14 mouse cellular contexts compared by ENCODE assay signal in genomic region chr12:84620975-84621374, GRCm38 (mm10). TPM values are rescaled to one million over a fixed set of nuclear protein-coding genes. Genes with fewer than 3 reads are reported as not detected.
A peak's percentile ranks its signal among the peaks of the same experiment; 100 is the strongest.
DNase-seq lines count a peak whose midpoint lies in the region; ATAC-seq and TF ChIP-seq lines count a peak whose summit lies in the region.
"Had no signal": no experiment of that assay in that cellular context is flagged by ENCODE, and none has a peak within 500 bp of the region (broad histone marks: within the 10 kb centered on the region; RNA-seq: fewer than 3 reads in every experiment).

No protein-coding gene starts in this region.

- H3K27me3 ChIP-seq in kidney, postnatal 0 days (ENCODE audit: insufficient read depth, low read length) = peaks cover 5% of the 10 kb centered on the region; the same call in 1 of the 2 replicates
- no peaks in the 10 kb centered on the region; the same call in 1 of the 2 replicates for H3K27me3 ChIP-seq in intestine, embryonic 16.5 days (replicated peaks; ENCODE audit: control insufficient read depth, insufficient read depth, low read length)

- no peak overlapping the region for H3K27ac ChIP-seq in kidney, postnatal 0 days
- no peak overlapping the region for H3K27ac ChIP-seq in intestine, embryonic 16.5 days (ENCODE audit: low read length)
- H3K27ac ChIP-seq: stomach, embryonic 15.5 days had no signal

- no peak overlapping the region for H3K9ac ChIP-seq in kidney, postnatal 0 days (ENCODE audit: low read depth, low read length)
- no peak overlapping the region for H3K9ac ChIP-seq in intestine, embryonic 16.5 days (ENCODE audit: low read depth, low read length)
- H3K9ac ChIP-seq: stomach, embryonic 15.5 days had no signal

- peak; percentile 13 for DNase-seq in CD4-positive, CD25-positive, alpha-beta regulatory T cell, adult 2 months (ENCODE audit: low read depth, low spot score)
- DNase-seq in kidney, postnatal 0 days (ENCODE audit: low spot score) = peak; percentile 64
- DNase-seq in kidney, postnatal 25 days = no peak
- peak; percentile 49 for DNase-seq in MN1 (ENCODE audit: low spot score)
- peak; percentile 34 for DNase-seq in forelimb bud, embryonic 11.5 days (ENCODE audit: low read depth, low spot score)
- no peak for DNase-seq in layer of hippocampus, postnatal 10 days (ENCODE audit: low spot score in 2 of 2)
- DNase-seq: kidney, postnatal 10 days had no signal

- ATAC-seq in CD4-positive, CD25-positive, alpha-beta regulatory T cell, adult 4 months = no peak
- ATAC-seq in kidney, postnatal 0 days (replicated peaks; ENCODE audit: low FRiP score, low read depth) = no peak
- ATAC-seq in intestine, embryonic 16.5 days = no peak

- H3K36me3 ChIP-seq in kidney, postnatal 0 days (ENCODE audit: insufficient read depth, low read length) = no peaks in the 10 kb centered on the region
- H3K36me3 ChIP-seq in intestine, embryonic 16.5 days (ENCODE audit: control insufficient read depth, insufficient read depth, low read length) = no peaks in the 10 kb centered on the region
- H3K36me3 ChIP-seq: stomach, embryonic 15.5 days had no signal

- H3K4me3 ChIP-seq in kidney, postnatal 0 days (replicated peaks; ENCODE audit: low read depth, low read length) = no peak overlapping the region
- H3K4me3 ChIP-seq in intestine, embryonic 16.5 days (ENCODE audit: low read length) = no peak overlapping the region
- H3K4me3 ChIP-seq: stomach, embryonic 15.5 days had no signal

- H3K4me1 ChIP-seq in kidney, postnatal 0 days (replicated peaks; ENCODE audit: insufficient read depth, low read length) = no peaks in the 10 kb centered on the region
- no peaks in the 10 kb centered on the region for H3K4me1 ChIP-seq in intestine, embryonic 16.5 days (ENCODE audit: control insufficient read depth, insufficient read depth, low read length)
- H3K4me1 ChIP-seq: stomach, embryonic 15.5 days had no signal

- peak; percentile 60 for TF ChIP-seq CTCF in kidney, postnatal 0 days (IDR thresholded peaks at IDR 0.05; ENCODE audit: low read depth)

- no peak overlapping the region for H3K4me2 ChIP-seq in kidney, postnatal 0 days (ENCODE audit: low read length)
- no peak overlapping the region for H3K4me2 ChIP-seq in intestine, embryonic 16.5 days (ENCODE audit: low read depth, low read length)
- H3K4me2 ChIP-seq: stomach, embryonic 15.5 days had no signal

- H3K9me3 ChIP-seq in kidney, postnatal 0 days (replicated peaks; ENCODE audit: low read length) = no peaks in the 10 kb centered on the region
- no peaks in the 10 kb centered on the region for H3K9me3 ChIP-seq in intestine, embryonic 16.5 days (ENCODE audit: control insufficient read depth, low read length)
- H3K9me3 ChIP-seq: stomach, embryonic 15.5 days had no signal

RNA-seq across cellular contexts. Expression of gene Abcd4, which starts 3.8 kb away (rescaled TPM):
- 10 to 100 TPM; 11.4 to 25.4 TPM for polyA plus RNA-seq in CD4-positive, CD25-positive, alpha-beta regulatory T cell, adult 4 months (2017; shearing (Covaris generic))
- polyA plus RNA-seq in kidney, postnatal 0 days (2015; fragmentation: Nextera tagmentation; extraction: Ambion mirVana) = 12.1 and 16.9 TPM in 2 replicates
- total RNA-seq in layer of hippocampus, postnatal 10 days (2021) = 10 to 100 TPM; 11.7 to 13.2 TPM
- polyA plus RNA-seq in intestine, embryonic 16.5 days (2015; fragmentation: Nextera tagmentation; extraction: Ambion mirVana) = 27.8 and 28.2 TPM in 2 replicates

RNA-seq across cellular contexts. Expression of gene Vrtn, which starts 19.8 kb away (rescaled TPM):
- not detected for polyA plus RNA-seq in CD4-positive, CD25-positive, alpha-beta regulatory T cell, adult 4 months (2017; shearing (Covaris generic))
- not detected in 2 replicates for polyA plus RNA-seq in kidney, postnatal 0 days (2015; fragmentation: Nextera tagmentation; extraction: Ambion mirVana)
- not detected for total RNA-seq in layer of hippocampus, postnatal 10 days (2021)
- polyA plus RNA-seq in intestine, embryonic 16.5 days (2015; fragmentation: Nextera tagmentation; extraction: Ambion mirVana) = not detected in 2 replicates
- total RNA-seq: adrenal gland, adult 18-20 months; megakaryocyte, adult 5-6 weeks had no signal
- polyA plus RNA-seq: heart, embryonic 14.5 days; limb, embryonic 11.5 days; stomach, embryonic 15.5 days had no signal

RNA-seq across cellular contexts. Expression of gene Vsx2, which starts 51.4 kb away (rescaled TPM):
- polyA plus RNA-seq in CD4-positive, CD25-positive, alpha-beta regulatory T cell, adult 4 months (2017; shearing (Covaris generic)) = not detected
- not detected in 2 replicates for polyA plus RNA-seq in kidney, postnatal 0 days (2015; fragmentation: Nextera tagmentation; extraction: Ambion mirVana)
- under 1 TPM; 0.11 to 0.27 TPM for total RNA-seq in layer of hippocampus, postnatal 10 days (2021)
- not detected in 2 replicates for polyA plus RNA-seq in intestine, embryonic 16.5 days (2015; fragmentation: Nextera tagmentation; extraction: Ambion mirVana)
- total RNA-seq: adrenal gland, adult 18-20 months; megakaryocyte, adult 5-6 weeks had no signal
- polyA plus RNA-seq: heart, embryonic 14.5 days; stomach, embryonic 15.5 days had no signal

Comparison
In these comparisons a context has a peak if more than half of its experiments do, and no peak if none do; other contexts are left out.
1. DNase-seq: peak in CD4-positive, CD25-positive, alpha-beta regulatory T cell, adult 2 months (single experiment), kidney, postnatal 0 days (single experiment), MN1 (single experiment) and forelimb bud, embryonic 11.5 days (single experiment); none in kidney, postnatal 25 days (0 of 2) and layer of hippocampus, postnatal 10 days (0 of 2).